Mouse (Mus musculus) gastrocnemius, postnatal 4 days (tissue): ENCODE results near the gene Mmrn1. TPM values are rescaled to one million over a fixed set of nuclear protein-coding genes. Genes with fewer than 3 reads are reported as not detected.
"Not testable (repeated sequence)": the region's sequence is repeated elsewhere in the genome, so short reads cannot be mapped to it uniquely, and the experiment has no call there.

ENCODE experiments used
- DNase-seq, 2 experiments: peaks; one replicate each; pipeline ENCODE4 v3.0.0; 2021 to 2022; ENCODE audit warnings: low spot score in 2 of 2, mixed read lengths in 2 of 2
- long read RNA-seq, 2 experiments: library from polyadenylated mRNA; stranded (forward); transcript quantifications; one replicate each; pipeline ENCODE4 v2.0.0; 2021
- total RNA-seq, 2 experiments: library from RNA; stranded (reverse); gene quantifications; 2 replicates each; pipeline ENCODE4 v1.2.3; 2021

Gene Mmrn1
- 1 to 10 TPM; 1.5 to 1.8 TPM for total RNA-seq
- long read RNA-seq, experiment 1, full-length matches to known transcripts, result 4 of 4 reads
- long read RNA-seq, experiment 1, partial matches to known transcripts, result 0 of 4 reads
- long read RNA-seq, experiment 1, other reads (novel, unspliced or antisense), result 0 of 4 reads
- long read RNA-seq, experiment 2, full-length matches to known transcripts, result 1 of 1 reads
- long read RNA-seq, experiment 2, partial matches to known transcripts, result 0 of 1 reads
- long read RNA-seq, experiment 2, other reads (novel, unspliced or antisense), result 0 of 1 reads

DNA sequence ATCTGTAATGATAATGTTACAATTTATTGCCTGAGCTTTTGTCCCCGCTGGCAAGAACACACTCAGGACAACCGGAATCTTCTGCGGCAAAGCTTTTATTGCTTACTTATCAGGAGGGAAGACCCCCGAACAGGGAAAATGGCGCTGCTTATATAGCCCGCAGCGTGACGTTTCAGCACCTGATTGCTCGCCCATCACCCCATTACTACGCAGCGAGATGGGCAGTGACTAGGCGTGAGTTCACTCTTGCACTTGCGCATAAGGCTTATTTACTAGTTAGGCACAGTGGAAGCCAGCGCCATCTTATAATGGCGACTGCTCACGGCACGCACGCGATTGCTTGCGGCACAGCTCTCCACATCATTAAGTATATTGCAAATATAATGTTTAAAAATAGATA, at the start of gene Mmrn1:
Gene Mmrn1, plus strand, starts transcription at position 301 of the 400 bp plus-strand sequence.
- not testable (repeated sequence) for DNase-seq

GRCm38 (mm10) chr6:60880362-60880761, 44.4 kb upstream of the Mmrn1 start:
- DNase-seq, result no peak

DNA sequence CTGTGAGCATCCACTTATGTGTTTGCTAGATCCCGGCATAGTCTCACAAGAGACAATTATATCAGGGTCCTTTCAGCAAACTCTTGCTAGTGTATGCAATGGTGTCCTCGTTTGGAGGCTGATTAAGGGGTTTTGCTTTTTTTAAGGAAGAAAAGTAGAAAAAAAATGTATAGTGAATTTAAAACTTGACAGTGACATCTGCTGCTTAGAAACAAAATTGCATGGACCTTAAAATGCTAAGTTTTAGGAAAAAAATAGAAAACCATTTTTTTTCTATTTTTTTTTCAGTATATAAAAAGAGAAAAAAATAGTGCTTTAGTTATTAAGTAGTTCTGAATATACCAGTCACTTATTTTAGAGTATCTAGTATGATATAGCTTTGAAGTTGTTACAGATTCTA, 43.2 kb upstream of the Mmrn1 start:
- DNase-seq, result no peak

- no peak for DNase-seq
Measured at GRCm38 (mm10) chr6:60907272-60907671, 17.5 kb upstream of the Mmrn1 start.

DNA sequence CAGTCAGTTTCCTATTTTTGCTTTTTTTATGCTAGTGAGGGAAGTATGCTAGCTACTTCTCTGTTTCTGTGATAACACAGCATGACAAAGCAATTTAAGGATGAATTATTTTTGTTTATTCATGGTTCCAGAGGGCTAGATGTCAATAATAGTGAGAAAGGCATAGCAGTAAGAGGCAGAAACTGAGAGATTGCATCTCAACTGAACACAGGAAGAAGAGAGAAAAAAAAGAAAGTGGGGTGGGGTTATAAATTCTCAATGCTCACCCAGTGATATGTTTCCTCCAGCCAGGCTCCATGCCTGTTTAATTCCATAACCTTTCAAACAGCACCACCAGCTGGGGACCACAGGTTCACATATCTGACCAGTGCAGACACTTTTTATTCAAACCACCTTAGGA, 6.6 kb downstream of the Mmrn1 start:
- no peak for DNase-seq

DNA sequence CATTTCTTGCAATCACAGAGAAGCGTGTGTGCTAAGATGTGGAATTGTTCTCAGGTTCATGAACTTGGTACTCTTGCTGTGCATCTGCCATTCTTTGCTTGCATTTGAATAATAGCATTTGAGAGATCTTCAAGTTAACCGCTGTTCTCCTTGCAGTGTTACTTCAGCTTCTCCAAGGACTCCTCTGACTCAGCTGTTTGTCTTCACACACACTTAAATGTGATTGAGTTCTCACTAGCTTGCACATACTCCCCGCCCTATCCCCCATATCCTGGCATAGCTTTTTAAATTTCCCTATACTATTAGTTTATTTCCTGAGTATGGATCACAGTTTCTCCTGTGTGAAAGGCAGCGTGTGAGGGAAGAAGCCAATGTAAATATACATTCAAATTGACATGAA, 10.1 kb downstream of the Mmrn1 start:
- no peak for DNase-seq

DNA sequence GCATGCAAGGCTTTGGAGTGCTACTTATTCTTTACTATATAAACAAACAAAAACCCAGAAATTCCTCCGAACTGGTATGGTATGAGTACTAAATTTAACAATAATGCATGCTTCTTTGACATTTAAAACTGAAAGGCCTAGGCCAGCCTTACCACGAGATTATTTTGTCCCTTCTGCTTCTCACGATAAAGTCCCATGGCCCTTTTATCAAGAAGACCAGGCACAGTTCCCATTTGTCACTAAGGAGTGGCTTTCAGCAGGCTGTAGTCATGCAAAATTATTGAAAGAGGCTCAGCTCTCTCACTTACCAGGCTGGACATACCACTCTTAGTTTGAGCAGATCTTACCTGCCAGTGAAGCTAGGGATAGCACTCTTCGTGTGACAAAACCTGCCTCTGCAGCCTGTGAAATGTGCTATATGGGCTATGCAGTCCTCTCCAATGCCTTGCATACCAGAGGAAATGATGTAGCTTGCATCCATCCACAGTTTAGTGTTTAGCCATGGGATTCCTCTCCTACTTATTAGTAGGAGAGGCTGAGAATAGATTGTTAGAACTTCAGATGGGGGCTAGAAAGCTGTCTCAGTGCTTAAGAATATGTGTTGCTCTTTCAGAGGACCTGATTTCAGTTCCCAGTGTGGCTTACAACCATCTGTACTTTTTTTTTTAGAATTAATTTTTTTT, 10.8 kb downstream of the Mmrn1 start:
- DNase-seq, result no peak

DNA sequence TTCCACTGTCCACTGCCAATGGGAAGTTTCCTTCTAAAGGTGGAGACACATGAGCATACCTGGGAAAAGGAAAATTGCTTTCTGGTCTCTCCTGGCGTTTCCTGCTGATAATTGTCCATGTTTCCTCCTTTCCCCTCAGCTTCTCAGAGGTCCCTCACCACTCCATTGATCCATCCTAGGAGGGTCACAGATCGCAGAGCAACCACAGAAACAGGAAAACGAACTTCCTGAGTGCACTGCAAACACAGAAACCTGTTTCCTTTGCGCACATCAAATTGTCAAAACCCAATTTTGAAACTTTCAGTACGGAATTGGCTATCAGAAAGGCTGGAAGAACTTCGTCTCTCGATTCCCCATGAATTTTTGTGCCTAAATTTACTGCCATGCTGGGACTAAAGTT, 19.4 kb downstream of the Mmrn1 start:
- no peak for DNase-seq

DNA sequence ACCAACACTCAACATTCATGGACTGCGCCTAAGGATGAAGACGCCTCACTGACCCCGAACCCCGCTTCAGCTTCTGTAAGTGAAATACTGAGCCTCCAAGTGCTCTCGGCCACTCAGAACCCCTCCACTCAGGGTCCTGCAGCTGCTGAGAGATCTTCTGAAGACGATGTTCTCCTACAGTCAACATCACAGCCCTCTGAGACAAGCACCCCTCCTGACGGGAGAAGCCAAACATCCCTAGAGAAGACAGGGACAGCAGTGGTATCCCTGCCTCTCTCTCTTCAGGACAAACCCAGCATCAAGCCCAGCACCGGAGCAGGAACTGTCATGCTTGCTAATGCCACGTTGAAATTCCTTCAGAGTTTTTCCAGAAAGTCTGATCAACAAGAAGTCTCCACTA, 19.8 kb downstream of the Mmrn1 start:
- DNase-seq, result no peak

DNA sequence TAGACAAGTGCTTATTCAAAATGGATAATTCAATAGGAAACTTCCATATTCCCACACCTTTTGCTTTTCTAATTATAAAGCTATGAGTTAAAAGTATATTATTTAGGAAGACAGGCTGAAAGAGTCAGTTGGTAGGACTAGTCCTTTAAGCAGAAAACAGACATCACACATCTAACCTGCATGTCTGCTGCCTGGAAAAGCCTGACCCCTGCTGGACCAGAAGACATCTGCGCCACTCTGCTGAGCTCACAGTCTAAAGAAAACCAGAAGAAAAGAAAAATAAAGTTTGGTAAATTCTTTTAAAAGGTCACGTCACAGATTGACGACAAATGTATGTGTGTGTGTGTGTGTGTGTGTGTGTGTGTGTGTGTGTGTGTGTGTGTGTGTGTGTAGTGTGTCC, 25.6 kb downstream of the Mmrn1 start:
- no peak for DNase-seq

DNA sequence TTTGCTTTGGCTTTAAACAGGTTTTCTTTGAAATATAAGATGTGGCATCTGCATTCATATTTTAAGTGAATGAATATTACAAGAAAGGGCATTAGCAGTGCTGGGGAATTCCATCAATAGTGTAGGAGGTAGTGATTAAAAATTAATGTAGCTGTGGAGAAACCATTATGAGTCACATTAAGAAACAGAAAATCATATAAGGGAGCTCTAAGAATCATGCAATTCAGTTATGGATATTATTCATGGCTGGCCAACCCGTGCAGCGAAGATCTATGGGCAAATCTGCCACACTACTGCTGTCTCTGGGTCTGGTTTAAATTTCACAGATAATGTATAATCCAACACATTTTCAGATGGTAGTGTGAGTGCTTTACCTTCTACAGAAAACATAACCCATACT, 36.5 kb downstream of the Mmrn1 start:
- DNase-seq, result no peak

DNA sequence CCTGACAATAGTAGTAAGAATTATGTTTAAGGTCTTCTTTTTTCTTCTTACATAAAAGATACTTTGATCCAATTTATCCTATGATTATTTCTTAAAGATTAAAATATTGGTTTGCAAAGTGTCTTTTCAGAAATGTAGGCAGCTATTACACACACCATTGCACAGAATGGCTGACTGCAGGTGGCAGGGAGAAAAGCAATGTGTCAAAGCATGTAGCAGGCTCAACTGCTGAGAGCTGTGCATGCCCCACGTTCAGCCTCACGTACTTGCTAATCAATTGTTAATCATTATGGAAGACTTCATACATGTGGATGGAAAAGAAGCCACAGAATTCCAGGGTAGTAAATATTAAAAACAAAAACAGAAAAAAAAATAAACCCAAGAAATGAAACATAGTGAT, 37.1 kb downstream of the Mmrn1 start:
- DNase-seq, result no peak

- DNase-seq, result no peak
Measured at GRCm38 (mm10) chr6:60962668-60963067, 37.9 kb downstream of the Mmrn1 start.

- DNase-seq, result no peak
Measured at GRCm38 (mm10) chr6:60963726-60964125, 39.0 kb downstream of the Mmrn1 start.

GRCm38 (mm10) chr6:60966931-60967330, 42.2 kb downstream of the Mmrn1 start:
- no peak for DNase-seq

DNA sequence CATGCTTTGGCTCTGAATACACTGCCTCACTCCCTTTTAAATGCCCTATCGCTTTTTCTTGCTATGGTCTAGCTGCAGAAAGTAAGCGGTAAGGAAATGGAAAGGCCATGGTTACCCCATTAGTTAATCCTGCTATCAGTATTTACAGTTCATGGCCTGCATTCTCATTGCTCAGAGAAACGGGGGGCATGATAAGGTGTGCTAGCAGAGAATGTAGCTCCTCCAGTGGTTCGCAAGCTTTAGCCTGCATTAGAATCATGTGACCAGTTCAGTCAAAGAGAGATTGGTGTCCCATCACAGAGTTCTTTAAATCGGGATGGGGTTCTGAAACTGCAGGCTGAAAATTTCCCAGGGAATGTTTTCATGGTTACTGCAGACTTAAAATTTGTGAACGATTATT, 44.6 kb downstream of the Mmrn1 start:
- DNase-seq, result no peak

DNA sequence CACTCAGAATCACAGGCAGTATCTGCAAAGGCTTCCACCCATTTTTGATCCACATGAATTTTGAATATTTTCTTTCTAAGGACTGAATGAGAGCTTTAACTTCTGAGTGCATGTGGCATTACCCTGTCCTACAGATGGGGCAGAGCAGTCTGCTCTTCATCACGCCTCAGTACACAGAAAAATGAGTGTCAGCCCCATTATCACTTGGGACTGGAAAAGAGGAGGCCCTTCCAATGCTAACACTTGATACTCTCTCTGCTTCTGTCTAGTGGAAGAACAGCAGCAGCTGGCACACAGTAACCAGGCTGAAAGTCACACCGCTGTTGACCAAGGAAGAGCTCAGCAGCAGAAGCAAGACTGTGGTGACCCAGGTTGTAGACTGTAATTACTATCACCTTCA, 46.0 kb downstream of the Mmrn1 start:
- DNase-seq, result no peak

DNA sequence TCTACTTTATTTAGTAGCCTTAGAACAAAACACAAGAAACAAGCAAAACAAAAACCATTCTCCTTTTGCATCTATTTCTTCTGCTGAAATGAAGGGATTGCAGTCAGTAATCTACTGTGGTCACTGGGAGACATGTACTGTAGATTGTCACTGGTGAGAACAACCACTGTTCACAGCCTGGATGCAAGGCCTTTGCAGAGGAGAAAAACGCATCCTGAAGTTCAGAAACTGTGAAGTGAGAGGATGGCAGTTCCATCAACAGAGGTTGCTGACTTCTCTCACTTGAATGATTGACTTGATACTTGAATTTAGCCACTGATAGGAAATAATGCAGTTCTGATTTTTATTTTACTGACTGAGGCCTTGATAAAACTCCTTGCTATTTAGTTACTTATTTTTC, 53.8 kb downstream of the Mmrn1 start:
- no peak for DNase-seq

GRCm38 (mm10) chr6:60979039-60979438, 54.3 kb downstream of the Mmrn1 start:
- DNase-seq, result no peak

- DNase-seq, result no peak
Measured at GRCm38 (mm10) chr6:60984360-60984759, 59.6 kb downstream of the Mmrn1 start.

- DNase-seq, result no peak
Measured at GRCm38 (mm10) chr6:60985919-60986318, 61.1 kb downstream of the Mmrn1 start.

GRCm38 (mm10) chr6:60986914-60987313, 62.1 kb downstream of the Mmrn1 start:
- DNase-seq, result no peak

DNA sequence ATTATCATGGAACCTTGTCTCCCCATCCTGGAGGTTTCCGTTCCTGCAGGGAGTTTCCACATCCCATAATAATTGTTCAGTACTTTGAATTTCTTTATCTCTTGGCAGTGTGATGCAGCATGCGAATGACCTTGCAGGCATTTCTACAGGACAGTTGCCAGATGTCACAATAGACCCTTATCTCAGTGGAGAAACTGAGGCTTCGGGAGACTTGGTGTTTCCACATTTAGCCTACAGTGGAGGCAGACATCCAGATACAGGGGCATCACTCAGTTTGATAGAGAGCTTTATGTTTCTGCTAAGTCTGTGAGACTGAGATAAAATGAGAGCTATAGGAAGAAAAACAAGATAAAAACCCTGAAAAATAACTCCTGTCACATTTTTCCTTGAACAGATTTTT, 63.0 kb downstream of the Mmrn1 start:
- DNase-seq, result no peak
